Mouse (Mus musculus): Measurements from ENCODE around the gene Prnd.

The Prnd gene

DNA sequence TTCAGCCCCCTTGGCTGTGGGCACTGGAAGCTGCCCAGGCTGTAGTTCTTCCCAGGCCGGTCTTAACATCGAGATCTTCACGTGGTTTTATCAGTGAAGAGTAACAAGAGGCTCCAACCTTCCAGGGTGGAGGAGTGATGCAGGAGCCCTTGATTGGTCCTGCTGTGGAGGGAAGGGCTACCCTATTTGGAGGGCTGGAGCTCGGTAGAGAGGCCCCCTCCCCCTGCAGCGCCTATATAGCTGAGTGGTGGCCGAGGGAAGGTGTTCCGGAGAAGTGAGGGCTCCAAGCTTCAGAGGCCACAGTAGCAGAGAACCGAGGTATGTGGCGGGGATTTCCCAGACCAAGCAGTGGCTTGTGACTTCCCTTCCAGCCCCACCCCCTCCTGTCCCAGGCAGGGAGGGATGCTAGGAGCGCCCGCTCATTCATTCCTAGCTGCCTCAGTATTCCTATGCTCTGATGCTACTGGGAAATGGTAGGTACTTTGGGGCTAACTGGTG, at the start of gene Prnd:
Gene Prnd, plus strand, starts transcription at position 264 of the 498 bp plus-strand sequence.
- no peak for DNase-seq (ENCODE audit: low spot score in 2 of 2)

DNA sequence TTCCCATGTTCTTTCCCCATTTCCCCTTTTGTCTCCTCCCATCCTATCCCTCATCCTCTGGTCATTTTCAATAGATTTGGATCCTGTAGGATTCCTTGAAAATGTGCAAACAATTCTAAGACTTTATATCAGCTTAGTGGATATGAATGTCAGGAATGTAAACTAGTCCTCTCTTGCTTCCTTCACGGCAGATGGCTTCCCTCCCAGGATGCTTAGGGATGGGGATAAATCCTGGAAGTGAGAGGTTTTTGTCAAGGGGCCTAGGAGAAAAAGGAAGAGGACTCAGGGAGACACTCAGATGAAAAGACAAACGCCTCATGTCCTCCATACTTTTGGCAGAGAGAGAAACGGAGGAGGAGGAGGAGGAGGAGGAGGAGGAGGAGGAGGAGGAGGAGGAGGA, 48.2 kb upstream of the Prnd start:
- DNase-seq (ENCODE audit: low spot score in 2 of 2), result no peak

DNA sequence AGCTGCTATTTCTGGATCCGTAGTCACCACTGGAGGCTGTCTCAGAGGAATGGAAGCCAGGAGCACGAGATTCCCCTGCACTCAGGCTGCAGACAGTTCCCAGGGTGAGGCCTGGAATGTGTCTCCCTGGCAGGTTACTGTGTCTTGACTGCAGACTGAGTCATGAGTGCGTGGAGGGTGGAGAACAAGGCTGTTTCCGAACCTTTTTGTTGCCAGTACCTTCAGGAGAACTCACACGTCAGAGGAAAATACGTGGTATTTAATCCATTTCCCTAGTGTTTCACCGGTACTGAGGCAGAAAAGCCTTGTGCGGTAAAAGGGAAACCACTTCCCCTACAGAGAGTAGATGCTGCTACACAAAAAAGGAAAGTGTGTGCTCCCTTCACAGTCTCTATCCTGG, 47.8 kb upstream of the Prnd start:
- no peak for DNase-seq (ENCODE audit: low spot score in 2 of 2)

DNA sequence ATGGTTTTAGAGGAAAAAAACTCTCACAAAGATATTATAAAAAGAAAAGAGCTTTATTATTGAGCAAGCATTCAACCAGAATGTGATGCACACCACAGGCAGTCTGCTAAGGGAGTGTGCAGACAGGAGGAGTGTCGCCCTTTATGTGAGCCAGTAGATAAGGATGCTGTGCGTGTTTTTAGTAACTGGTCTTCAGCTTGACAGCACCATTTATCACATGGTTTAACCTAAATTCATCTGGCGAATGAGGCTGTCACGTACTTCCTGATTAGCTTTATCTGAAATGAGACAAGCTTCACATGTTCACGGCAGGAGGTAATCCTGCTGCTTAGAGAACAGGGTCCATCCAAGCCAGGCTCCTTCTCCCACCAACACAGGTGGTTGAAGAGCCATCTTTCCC, 45.6 kb upstream of the Prnd start:
- no peak for DNase-seq (ENCODE audit: low spot score in 2 of 2)

DNA sequence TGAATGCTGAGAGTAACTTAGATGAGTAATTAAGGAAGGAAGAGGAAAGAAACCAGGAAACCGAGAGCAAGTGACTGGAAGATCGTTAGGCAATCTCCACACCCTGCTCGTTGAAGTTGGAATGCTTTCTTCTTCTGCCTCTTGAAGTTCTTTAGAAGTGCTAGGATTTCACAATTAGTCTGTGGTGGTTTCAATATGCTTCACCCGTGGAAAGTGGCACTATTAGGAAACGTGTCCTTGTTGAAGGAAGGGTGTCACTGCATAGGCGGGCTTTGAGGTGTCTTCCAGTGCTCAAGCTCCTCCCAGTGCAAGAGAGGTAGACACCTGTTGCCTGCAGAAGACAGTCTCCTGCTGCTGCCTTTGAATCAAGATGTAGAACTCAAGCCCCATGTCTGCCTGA, 44.9 kb upstream of the Prnd start:
- no peak for DNase-seq (ENCODE audit: low spot score in 2 of 2)

DNA sequence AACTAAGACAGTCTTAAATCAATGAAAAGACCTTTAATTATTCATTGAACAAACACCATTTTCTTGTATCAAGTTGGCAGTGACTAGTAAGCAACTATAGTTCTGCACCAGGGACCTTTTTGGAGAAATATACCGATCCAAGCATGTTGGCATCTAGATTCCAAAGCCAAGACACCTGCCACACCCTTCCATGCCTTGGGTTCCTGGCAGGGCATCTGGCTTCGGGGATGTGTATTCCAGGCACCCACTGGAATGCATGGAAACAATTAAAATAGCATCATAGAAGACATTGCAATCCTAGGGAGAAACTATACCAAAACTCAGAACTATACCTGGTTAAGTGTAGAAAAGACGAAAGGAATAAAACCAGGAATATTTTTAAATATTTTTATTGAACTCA, 44.4 kb upstream of the Prnd start:
- DNase-seq (ENCODE audit: low spot score in 2 of 2), result no peak

DNA sequence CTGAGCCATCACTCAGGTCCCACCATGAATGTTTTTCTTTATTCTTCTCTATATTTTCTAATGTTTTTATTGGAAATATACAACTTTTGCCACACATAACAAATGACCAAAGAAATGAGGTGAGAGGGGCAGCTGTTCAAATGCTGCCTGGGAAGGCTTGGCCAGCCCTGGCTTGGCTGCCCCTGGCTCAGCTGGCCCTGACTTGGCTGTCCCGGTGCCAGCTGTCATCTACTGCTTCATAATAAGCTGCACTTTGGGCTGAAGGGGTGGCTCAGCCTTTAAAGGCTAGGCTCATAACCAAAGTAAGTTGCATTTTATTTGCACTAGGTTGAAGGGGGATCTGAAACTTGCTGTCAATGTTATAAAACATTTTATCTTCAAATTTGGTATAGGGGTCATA, 43.8 kb upstream of the Prnd start:
- DNase-seq (ENCODE audit: low spot score in 2 of 2), result no peak

DNA sequence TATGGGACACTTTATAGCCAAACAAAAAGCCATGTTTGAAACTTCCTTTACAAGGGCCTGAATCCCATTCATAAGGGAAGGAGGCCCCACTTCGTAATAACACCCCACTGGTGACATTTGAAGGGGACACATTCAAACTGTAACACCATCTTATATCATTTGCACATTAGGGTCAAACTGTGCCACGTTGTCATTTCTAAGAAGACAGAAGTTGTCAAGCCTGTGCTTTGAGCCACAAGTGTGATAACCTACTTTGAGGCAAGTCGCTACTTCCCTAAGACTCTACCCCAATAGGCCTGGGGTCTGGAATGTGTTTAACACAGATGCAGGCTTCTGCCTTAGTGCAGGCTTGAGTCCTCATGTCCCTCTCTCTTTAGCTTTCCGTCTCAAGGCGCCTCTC, 43.4 kb upstream of the Prnd start:
- no peak for DNase-seq (ENCODE audit: low spot score in 2 of 2)

DNA sequence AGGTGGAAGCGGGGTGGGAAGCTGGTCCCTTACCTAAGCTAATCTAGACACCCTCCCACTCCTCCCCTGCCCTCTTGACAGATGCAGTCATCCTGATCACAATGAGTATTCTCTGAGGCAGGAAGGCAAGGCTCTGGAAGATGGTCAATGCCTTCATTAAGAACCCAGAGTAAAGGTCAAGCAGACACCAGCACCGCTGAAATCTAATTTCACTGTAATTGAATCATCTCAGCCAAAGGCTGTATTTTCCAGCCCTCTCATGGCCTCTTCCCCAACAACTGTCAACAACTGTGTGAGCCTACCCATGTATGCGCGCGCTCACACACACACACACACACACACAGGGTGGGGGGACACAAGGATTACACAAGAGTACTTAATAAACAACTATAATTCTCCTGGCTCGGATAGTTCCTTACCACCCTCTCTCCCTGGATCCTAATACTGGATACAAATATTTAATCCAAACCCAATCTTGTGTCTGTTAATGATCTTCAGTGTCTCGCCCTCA, 42.3 kb upstream of the Prnd start:
- no peak for DNase-seq (ENCODE audit: low spot score in 2 of 2)

DNA sequence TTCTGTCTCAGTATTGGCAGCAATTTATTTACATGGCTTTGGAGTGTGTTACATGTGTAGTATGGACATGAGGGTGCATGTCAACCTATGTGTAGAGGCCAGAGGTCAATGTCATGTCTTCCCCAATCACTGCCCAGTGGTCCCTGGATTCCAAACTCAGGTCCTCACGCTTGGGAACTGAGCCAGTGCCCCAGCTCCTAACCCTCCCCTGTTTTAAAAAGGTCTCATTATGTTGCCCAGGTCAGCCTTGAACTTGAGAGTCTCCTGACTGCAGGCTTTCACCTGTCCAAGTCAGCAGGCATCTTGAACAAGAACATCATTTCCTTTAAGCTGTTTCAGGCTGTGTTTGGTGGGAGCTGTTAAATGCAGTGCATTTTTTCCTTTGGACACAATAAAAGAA, 41.8 kb upstream of the Prnd start:
- DNase-seq (ENCODE audit: low spot score in 2 of 2), result no peak

DNA sequence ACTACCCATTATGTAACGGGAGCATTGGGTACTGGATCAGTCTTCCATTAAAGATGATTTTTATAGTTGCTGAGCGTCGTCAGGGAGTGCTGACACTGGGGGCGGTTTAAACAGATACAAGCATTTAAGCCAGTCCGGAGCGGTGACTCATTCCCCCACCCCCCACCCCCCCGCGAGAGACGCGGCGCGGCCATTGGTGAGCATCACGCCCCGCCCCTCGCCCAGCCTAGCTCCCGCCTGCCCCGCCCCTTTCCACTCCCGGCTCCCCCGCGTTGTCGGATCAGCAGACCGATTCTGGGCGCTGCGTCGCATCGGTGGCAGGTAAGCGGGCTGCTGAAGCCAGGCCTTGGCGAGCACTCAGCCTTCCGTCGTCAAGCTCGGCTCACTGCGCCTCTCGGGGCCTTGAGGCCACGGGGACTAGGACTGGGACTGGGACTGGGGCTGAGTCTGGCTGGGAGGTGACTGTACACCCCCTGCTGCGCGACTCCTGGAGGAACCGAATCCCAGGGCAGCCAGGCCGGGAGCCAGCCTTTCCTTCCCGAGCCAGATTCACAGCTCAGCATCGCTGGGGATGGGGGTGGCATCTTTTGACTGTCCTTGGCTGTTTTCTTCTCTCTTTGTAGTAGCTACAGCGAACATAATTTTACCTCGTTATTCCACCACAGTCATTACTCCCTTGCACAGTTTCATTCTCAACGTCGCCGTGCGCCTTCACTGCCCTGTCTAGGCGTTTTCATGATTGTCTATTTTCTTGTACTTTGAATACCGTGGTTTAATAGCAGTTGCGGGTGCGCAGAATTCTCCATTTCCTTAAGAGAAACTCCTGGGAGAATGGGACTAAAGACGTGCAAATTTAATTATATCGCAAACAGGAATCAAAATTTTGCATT, 40.7 kb upstream of the Prnd start, which contains the start of the genes Prnp and Prn:
Gene Prnp, plus strand, starts transcription at position 246 of the 890 bp plus-strand sequence.
Gene Prn, plus strand, starts transcription at position 275 of the 890 bp plus-strand sequence.
- DNase-seq (ENCODE audit: low spot score in 2 of 2), result peak; percentile 78 to 85

DNA sequence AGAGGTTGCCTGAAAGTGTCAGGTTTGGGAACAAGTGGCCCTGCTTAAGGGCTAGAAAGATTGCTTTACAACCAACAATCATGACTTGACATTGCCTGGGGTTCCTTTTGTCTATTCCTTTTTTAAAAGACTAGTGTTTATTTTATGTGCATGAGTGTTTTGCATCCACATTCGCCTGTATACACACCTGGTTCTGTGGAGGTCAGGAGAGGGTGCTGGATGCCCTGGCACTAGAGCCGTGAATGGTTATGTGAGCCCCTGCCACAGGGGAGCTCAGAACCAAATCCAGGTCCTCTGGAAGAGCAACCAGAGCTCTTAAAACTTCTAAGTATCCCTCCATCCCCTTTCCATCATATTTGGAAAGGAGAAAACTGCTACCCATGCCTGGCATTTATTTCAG, 39.8 kb upstream of the Prnd start:
- no peak for DNase-seq (ENCODE audit: low spot score in 2 of 2)

DNA sequence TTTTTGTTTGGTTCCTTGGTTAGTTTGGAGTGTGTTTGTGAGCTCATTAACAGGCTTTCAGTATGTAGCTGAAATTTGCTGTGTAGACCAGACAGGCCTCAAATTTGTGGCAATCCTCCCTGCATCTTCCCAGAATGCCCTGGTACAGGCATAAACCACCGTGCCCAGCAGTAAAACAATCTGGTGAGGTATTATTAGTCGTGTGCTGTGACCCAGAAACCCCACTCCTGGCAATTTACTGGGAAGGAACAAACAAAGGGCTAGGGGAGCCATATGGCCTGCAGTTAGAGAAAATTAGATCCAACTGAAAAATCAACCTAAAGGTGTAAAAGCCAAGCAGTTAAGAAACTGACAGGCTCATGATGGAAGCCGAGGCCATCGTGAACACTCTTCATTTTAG, 39.3 kb upstream of the Prnd start:
- DNase-seq (ENCODE audit: low spot score in 2 of 2), result no peak

DNA sequence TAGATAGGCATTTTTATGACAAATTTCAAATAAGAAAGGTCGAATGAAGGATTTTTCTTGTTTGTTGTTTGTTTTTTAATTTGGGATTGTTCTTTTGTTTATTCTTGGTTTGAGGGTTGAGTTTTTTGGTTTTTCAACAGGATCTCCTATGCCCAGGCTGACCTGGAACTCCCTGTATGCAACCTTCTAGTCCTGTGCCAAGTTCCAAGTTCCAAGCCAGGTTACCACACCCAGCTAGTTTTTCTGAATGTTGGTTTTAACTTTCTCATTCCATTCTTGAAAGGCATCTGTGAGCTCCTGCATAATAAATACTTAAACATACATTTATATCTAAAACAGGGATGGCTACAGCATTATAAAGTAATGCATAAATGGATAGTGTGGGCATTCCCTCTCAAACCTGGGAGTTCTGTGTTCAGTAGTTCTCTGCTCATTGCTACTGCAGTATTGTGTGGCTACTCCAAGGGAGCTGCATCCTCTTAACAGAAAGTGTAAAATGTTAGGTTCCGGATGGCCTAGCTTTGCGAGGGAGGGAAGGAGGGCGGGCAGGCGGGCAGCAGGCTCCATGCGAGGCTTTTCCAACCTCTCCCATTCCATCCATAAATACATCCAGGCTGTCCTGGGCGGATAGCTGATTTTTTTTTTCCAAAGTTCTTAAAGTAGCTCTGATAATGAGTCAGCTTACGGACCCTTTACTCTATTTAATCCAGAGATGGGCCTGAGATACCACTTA, 38.0 kb upstream of the Prnd start:
- DNase-seq (ENCODE audit: low spot score in 2 of 2), result no peak

DNA sequence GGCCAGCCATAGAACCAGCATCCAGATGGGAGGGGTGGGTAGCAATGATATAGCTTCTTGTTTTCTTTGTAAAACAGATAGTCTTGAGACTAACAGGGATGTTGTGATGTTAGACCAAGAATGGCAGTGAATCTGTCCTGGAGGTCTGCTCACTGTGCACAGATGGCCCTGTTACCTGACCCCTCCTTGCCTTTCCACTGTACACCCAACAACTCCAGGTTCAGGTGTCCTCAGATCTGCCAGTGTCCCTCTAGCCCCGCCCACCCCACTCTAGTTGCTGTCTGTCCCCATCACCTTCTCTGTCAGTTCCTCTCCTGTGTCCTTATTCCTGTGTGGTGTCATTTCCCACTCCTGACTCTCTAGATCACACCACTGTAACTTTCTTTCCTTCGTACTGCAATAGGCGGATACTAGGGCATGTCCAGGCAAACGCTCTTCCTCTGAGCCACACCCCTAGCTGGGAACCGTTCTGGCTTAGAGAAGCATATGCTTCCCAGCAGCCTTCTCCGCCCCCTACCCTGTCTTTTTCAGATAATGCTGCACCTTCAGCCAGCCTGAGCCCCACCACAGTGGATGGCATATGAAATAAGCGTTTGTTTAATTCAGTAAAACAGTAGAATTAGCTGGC, 18.3 kb upstream of the Prnd start:
- no peak for DNase-seq (ENCODE audit: low spot score in 2 of 2)

DNA sequence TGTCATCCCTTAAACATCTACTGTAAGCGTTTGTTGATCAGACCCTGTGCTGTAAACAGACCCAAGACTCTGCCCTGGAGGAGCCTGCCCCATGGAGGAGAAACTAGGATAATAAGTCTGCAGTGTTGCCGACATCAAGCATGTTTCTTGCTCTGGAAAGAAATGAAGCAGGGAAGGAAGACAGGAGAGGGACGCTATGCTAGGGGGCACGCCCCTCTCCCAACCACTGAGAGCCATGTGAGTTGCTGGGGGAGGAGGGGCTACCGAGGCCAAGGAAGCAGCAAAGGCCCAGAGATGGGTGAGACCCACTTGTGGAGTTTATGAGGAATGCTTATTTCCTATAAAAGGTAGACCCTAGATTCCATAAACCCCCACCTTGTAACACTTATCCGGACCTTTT, 17.6 kb upstream of the Prnd start:
- no peak for DNase-seq (ENCODE audit: low spot score in 2 of 2)

DNA sequence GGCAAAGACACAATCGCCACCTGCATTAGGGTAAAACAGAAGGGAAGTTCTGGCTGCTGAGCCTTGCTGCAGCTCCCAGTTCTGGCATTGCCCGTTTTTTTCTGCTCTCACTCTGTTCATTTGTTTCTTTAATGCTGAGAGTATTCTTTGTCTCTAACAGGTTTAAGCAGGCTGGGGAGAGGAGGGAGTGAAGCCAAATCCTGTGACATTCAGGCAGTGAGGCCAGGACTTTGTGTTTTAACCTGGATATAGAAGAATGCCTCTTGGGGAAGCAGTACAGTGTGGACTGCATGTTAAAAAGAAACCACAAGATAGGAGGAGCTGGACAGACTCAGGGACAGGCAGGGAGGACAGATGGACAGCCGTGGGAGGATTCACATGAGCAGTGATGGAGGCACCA, 17.1 kb upstream of the Prnd start:
- DNase-seq (ENCODE audit: low spot score in 2 of 2), result no peak

DNA sequence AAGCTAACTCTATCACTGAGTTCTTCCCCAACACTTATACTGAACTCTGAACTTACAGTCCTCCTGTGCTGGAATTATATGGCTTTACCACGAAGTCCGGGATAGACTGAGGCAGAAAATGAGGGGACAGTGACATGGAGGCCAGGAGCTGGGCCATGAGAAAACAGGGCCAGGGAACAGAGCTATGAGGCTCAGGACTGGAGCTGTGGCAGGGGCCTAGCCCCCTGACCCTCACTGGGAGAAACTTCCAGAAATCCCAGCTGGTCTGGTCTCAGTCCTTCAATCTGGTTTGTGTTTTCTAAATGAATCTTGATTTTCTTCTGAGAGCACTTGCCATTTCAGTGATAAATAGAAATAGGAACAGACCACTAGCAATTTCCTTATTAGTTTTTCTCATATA, 16.4 kb upstream of the Prnd start:
- DNase-seq (ENCODE audit: low spot score in 2 of 2), result no peak

DNA sequence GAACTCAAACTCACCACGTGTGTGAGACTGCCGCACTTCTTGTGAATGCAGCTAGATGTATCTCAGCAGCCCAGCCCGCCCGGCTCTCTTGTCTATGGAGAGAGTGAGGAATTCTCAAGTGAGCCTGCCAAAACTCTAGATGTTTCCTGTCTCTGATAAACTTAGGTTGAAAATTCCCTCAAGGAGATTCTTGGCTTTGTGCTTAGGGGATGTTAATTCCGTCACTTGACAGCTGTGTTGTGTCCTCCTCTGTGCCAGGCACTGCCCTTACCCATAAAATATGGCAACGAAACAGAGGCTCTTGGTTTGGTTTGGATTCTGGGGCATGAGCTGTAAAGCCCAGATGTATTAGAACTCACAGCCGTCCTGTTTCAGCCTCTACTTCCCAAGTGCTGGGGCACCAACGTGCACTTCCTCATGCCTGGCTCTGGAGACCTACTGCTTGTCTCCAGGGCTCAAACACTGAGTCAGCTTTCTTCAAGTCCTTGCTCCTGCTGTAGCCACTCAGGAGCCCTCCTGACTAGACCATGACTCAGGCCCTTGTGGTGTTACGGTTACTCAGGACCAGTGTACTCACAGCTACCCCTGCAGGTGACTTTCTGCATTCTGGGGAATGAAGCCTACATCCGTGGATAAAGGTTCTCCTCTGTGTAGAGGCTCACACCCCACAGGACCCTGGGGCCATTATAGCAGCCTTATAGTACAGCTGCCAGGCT, 15.1 kb upstream of the Prnd start:
- no peak for DNase-seq (ENCODE audit: low spot score in 2 of 2)

DNA sequence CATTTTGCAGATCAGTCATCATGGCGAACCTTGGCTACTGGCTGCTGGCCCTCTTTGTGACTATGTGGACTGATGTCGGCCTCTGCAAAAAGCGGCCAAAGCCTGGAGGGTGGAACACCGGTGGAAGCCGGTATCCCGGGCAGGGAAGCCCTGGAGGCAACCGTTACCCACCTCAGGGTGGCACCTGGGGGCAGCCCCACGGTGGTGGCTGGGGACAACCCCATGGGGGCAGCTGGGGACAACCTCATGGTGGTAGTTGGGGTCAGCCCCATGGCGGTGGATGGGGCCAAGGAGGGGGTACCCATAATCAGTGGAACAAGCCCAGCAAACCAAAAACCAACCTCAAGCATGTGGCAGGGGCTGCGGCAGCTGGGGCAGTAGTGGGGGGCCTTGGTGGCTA, 14.3 kb upstream of the Prnd start:
- no peak for DNase-seq (ENCODE audit: low spot score in 2 of 2)

DNA sequence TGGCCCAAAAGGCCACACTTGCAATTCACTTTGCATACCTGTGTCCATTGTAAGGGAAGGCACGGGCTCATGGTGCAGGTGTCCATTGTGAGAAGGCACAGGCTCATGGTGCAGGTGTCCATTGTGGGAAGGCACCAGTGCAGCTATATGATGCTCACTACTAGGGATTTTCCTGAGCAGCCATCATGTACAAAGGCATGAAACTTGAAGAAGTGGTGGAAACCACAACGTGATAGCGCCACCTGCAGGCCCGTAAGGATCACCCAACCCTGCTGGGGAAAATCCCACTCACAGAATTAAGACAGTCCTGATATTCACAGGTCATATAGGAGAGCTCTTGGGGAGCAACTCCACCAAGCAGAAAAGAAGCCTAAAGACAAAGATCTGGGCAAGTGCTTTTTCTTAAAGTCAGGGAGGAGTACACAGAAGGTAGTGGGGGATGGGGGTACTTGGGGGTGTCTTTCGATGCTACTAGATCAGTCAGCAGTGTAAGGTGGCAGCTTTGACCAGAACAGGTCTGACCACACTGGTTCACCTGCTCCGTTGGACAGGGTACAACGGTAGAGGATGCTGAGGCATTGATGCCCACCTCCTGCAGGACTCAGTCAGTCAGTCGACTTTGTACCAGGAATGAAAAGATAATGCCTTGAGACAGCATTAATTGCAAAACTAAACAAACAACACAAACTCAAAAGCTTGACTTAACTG, 11.1 kb upstream of the Prnd start:
- peak in 1 of 2 experiments; percentile 63 for DNase-seq (ENCODE audit: low spot score in 2 of 2)

Measured in frontal cortex, postnatal 14 days (tissue).